Mouse (Mus musculus) hindbrain, embryonic 16.5 days (tissue): ENCODE results near the gene Olfr975. TPM values are rescaled to one million over a fixed set of nuclear protein-coding genes. Genes with fewer than 3 reads are reported as not detected.

Source experiments
- ATAC-seq: fragments of 200-750 bp; cut with Nextera tagmentation; 2 replicates; pipeline ENCODE4 v1.8.0; 2017; ENCODE audit warnings: moderate TSS enrichment, moderate library complexity
- H3K27ac ChIP-seq: fragments of 300-500 bp; sonication (generic); 2 replicates; pipeline ENCODE4 v1.5.1; 2014; ENCODE audit warnings: low read depth, mild to moderate bottlenecking, control low read depth, low read length, moderate library complexity
- H3K27me3 ChIP-seq: fragments of 300-500 bp; sonication (generic); replicated peaks from 2 replicates; pipeline ENCODE4 v1.6.1; 2014; ENCODE audit warnings: low read length; ENCODE audit not compliant: control insufficient read depth, insufficient read depth
- H3K36me3 ChIP-seq: fragments of 300-500 bp; sonication (generic); 2 replicates; pipeline ENCODE4 v1.6.1; 2014; ENCODE audit warnings: mild to moderate bottlenecking, low read length, moderate library complexity, mixed read lengths; ENCODE audit not compliant: control insufficient read depth, insufficient read depth
- H3K4me1 ChIP-seq: fragments of 300-500 bp; sonication (generic); 2 replicates; pipeline ENCODE4 v1.6.1; 2014; ENCODE audit warnings: low read depth, low read length; ENCODE audit not compliant: control insufficient read depth, insufficient read depth
- H3K4me2 ChIP-seq: fragments of 300-500 bp; sonication (generic); 2 replicates; pipeline ENCODE4 v1.6.1; 2014; ENCODE audit warnings: mild to moderate bottlenecking, low read length, control low read depth, moderate library complexity
- H3K4me3 ChIP-seq: fragments of 300-500 bp; sonication (generic); 2 replicates; pipeline ENCODE4 v1.5.1; 2014; ENCODE audit warnings: mild to moderate bottlenecking, low read length, control low read depth, moderate library complexity
- H3K9ac ChIP-seq: fragments of 300-500 bp; sonication (generic); 2 replicates; pipeline ENCODE4 v1.6.1; 2014; ENCODE audit warnings: low read depth, mild to moderate bottlenecking, control low read depth, low read length, moderate library complexity
- H3K9me3 ChIP-seq: fragments of 300-500 bp; sonication (generic); 2 replicates; pipeline ENCODE4 v1.6.1; 2014; ENCODE audit warnings: mild to moderate bottlenecking, low read length, moderate library complexity; ENCODE audit not compliant: control insufficient read depth
- WGBS: fragments of 180-500 bp; shearing (Covaris S2); extraction: QIAGEN DNeasy Blood & Tissue Kit; methylation state at CpG from one replicate; pipeline ENCODE4 v1.1.7; 2014; 5-methylcytosine and 5-hydroxymethylcytosine counted together
- polyA plus RNA-seq: library from polyadenylated mRNA; unstranded; fragments of >200 nt; fragmentation: Nextera tagmentation; extraction: Ambion mirVana; gene quantifications from 2 replicates; pipeline ENCODE4 v1.2.1, GENCODE M21; 2015

Gene Olfr975
- polyA plus RNA-seq, 1 experiment from 2014 or later: 0.05 TPM

DNA sequence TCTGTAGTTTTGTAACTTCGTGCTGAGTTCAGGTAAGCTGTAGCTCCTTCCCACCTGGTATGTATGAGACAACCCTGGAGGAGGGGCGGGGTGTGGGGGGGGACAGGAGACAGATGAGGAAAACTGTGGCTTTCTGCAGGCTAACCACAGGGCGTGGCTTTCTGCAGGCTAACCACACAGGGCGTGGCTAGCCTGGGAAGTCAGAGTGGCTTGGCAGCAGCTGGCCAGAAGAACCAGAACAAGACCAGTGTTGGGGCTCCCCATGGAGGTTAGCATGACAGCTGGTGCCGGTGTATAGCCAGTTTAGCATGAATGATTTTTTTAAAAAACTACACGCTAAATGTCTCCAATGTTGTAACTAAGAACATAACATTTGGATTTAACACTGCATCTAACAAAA is 46.7 kb downstream of the Olfr975 start:
- no peak overlapping the region for H3K4me2 ChIP-seq
- no peak overlapping the region for H3K4me3 ChIP-seq
- no peak for ATAC-seq
- no peak overlapping the region for H3K27ac ChIP-seq
- no peak overlapping the region for H3K9ac ChIP-seq
- no peaks in the 10 kb centered on the region for H3K36me3 ChIP-seq
- no peaks in the 10 kb centered on the region for H3K4me1 ChIP-seq
- no peaks in the 10 kb centered on the region for H3K27me3 ChIP-seq
- 85% methylated on average over 6 of the region's 6 CpGs for WGBS
- no peaks in the 10 kb centered on the region for H3K9me3 ChIP-seq

Other genes with a start within 250 kb of the Olfr975 start
- not detected in 2 replicates for gene Olfr149, start 244.9 kb downstream of the Olfr975 start, polyA plus RNA-seq
- not detected in 2 replicates for gene Olfr965, start 240.7 kb downstream of the Olfr975 start, polyA plus RNA-seq
- gene Olfr150, start 221.1 kb downstream of the Olfr975 start, polyA plus RNA-seq: not detected in 2 replicates
- not detected in 2 replicates for gene Olfr967, start 205.8 kb downstream of the Olfr975 start, polyA plus RNA-seq
- not detected in 2 replicates for gene Olfr968, start 168.8 kb downstream of the Olfr975 start, polyA plus RNA-seq
- gene Olfr969, start 161.1 kb downstream of the Olfr975 start, polyA plus RNA-seq: not detected in 2 replicates
- not detected in 2 replicates for gene Olfr970, start 143.2 kb downstream of the Olfr975 start, polyA plus RNA-seq
- not detected in 2 replicates for gene Olfr971, start 115.2 kb downstream of the Olfr975 start, polyA plus RNA-seq
- not detected in 2 replicates for gene Olfr972, start 85.6 kb downstream of the Olfr975 start, polyA plus RNA-seq
- not detected in 2 replicates for gene Olfr229, start 44.7 kb downstream of the Olfr975 start, polyA plus RNA-seq
- gene Olfr974, start 14.5 kb downstream of the Olfr975 start, polyA plus RNA-seq: not detected in 2 replicates
- not detected in 2 replicates for gene Olfr976, start 9.1 kb upstream of the Olfr975 start, polyA plus RNA-seq
- not detected in 2 replicates for gene Olfr978, start 40.1 kb upstream of the Olfr975 start, polyA plus RNA-seq
- gene Olfr979, start 51.4 kb upstream of the Olfr975 start, polyA plus RNA-seq: not detected in 2 replicates
- gene Olfr980, start 57.5 kb upstream of the Olfr975 start, polyA plus RNA-seq: not detected in 2 replicates
- not detected in 2 replicates for gene Olfr981, start 69.4 kb upstream of the Olfr975 start, polyA plus RNA-seq
- not detected in 2 replicates for gene Olfr982, start 121.8 kb upstream of the Olfr975 start, polyA plus RNA-seq
- gene Olfr983, start 141.5 kb upstream of the Olfr975 start, polyA plus RNA-seq: not detected in 2 replicates
- not detected in 2 replicates for gene Olfr984, start 162.2 kb upstream of the Olfr975 start, polyA plus RNA-seq
- not detected in 2 replicates for gene Olfr985, start 178.1 kb upstream of the Olfr975 start, polyA plus RNA-seq
- gene Tmem225, start 196.1 kb upstream of the Olfr975 start, polyA plus RNA-seq: not detected in 2 replicates
- 0.08 TPM in 1 of 2 replicates, not detected in the other for gene Olfr986, start 228.9 kb upstream of the Olfr975 start, polyA plus RNA-seq
- 11.2 TPM in 2 replicates for gene Zfp202, start 240.3 kb upstream of the Olfr975 start, polyA plus RNA-seq